Mouse (Mus musculus) intestine, embryonic 14.5 days (tissue): ENCODE results near the gene Xbp1. TPM values are rescaled to one million over a fixed set of nuclear protein-coding genes. Genes with fewer than 3 reads are reported as not detected.
"Not testable (repeated sequence)": the region's sequence is repeated elsewhere in the genome, so short reads cannot be mapped to it uniquely, and the experiment has no call there.

Source experiments
- ATAC-seq: fragments of 200-750 bp; cut with Nextera tagmentation; replicated peaks from 2 replicates; pipeline ENCODE4 v1.8.0; 2017; ENCODE audit warnings: low read depth, moderate number of reproducible peaks, moderate TSS enrichment, moderate library complexity; ENCODE audit not compliant: low FRiP score, low TSS enrichment
- DNase-seq: peaks from one replicate; pipeline ENCODE4 v3.0.0-alpha.2; 2018; ENCODE audit warnings: low spot score
- H3K27ac ChIP-seq: fragments of 300-500 bp; sonication (generic); 2 replicates; pipeline ENCODE4 v1.5.1; 2014; ENCODE audit warnings: low read depth, mild to moderate bottlenecking, control low read depth
- H3K27me3 ChIP-seq: fragments of 300-500 bp; sonication (generic); replicated peaks from 2 replicates; pipeline ENCODE4 v1.6.1; 2014; ENCODE audit warnings: low read length, control low read depth; ENCODE audit not compliant: control insufficient read depth, insufficient read depth
- H3K36me3 ChIP-seq: fragments of 300-500 bp; sonication (generic); 2 replicates; pipeline ENCODE4 v1.6.1; 2014; ENCODE audit warnings: low read length, control low read depth; ENCODE audit not compliant: control insufficient read depth, insufficient read depth
- H3K4me1 ChIP-seq: fragments of 300-500 bp; sonication (generic); replicated peaks from 2 replicates; pipeline ENCODE4 v1.6.1; 2014; ENCODE audit warnings: low read length, control low read depth, mixed read lengths; ENCODE audit not compliant: control insufficient read depth, insufficient read depth
- H3K4me2 ChIP-seq: fragments of 300-500 bp; sonication (generic); 2 replicates; pipeline ENCODE4 v1.6.1; 2014; ENCODE audit warnings: low read length
- H3K4me3 ChIP-seq: fragments of 300-500 bp; sonication (generic); 2 replicates; pipeline ENCODE4 v1.5.1; 2014; ENCODE audit warnings: low read depth, low read length, control low read depth, mixed read lengths
- H3K9ac ChIP-seq: fragments of 300-500 bp; sonication (generic); 2 replicates; pipeline ENCODE4 v1.6.1; 2014; ENCODE audit warnings: mild to moderate bottlenecking, low read length
- H3K9me3 ChIP-seq: fragments of 300-500 bp; sonication (generic); 2 replicates; pipeline ENCODE4 v1.6.1; 2016; ENCODE audit warnings: low read length, control low read depth; ENCODE audit not compliant: control insufficient read depth
- WGBS: fragments of 180-500 bp; shearing (Covaris S2); extraction: QIAGEN DNeasy Blood & Tissue Kit; methylation state at CpG from one replicate; pipeline ENCODE4 v1.1.7; 2014; 5-methylcytosine and 5-hydroxymethylcytosine counted together
- polyA plus RNA-seq: library from polyadenylated mRNA; unstranded; fragments of >200 nt; fragmentation: Nextera tagmentation; extraction: Ambion mirVana; gene quantifications from 2 replicates; pipeline ENCODE4 v1.2.1, GENCODE M21; 2014

The Xbp1 gene
- polyA plus RNA-seq, 1 experiment from 2014 or later, result 202 TPM

DNA sequence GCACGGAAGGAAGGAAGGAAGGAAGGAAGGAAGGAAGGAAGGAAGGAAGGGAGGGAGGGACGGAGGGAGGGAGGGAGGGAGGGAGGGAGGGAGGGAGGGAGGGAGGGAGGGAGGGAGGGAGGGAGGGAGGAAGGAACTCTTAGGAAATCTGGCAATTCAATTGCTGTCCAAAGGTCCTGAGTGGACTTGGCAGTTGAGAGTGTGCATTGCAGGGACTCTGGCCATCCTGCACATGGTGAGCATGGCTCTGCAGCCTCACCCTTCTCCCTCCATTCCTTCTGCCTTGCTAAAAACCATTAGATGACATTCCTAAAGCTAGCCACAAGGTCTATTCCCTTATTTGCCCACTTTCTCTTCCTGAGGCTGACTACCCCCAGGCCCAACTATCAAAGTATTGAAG is 9.8 kb upstream of the Xbp1 start:
- not testable (repeated sequence) for H3K9me3 ChIP-seq, ATAC-seq, H3K36me3 ChIP-seq, H3K27ac ChIP-seq, H3K27me3 ChIP-seq, H3K4me2 ChIP-seq, H3K9ac ChIP-seq, H3K4me3 ChIP-seq, H3K4me1 ChIP-seq, DNase-seq
- WGBS, result 80% methylated on average over 1 of the region's 2 CpGs

DNA sequence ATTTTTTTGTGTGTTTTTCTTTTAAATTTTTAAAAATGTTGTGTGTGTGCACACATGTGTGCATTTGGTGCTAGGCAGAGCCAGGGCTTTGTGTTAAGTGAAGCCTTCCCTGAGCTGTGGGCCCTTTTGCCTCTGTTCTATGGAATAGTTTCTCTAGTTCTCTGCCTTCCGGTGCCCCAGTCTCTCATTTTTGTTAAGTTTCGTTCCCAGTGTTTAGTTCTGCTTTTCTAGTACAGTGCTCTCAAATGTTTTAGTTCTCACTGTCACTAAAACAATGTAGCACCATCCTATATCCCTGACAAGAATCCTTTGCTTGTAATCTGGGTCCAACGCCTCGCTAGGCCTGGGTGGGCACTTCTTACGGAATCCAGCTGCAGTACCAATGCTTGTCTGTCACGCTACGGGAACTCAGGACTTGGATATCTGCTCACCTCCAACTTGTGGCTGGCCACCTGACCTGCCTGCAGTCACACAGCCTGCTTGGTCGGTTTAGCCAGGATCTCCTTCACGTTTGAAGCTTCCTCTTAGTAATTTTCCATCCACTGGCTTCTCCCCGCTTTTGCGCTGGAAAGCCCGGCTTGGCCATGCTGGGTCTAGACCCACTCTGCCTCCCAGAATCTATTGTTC is 8.2 kb upstream of the Xbp1 start:
- no peak overlapping the region for H3K27ac ChIP-seq
- no peaks in the 10 kb centered on the region for H3K4me1 ChIP-seq
- no peaks in the 10 kb centered on the region for H3K9me3 ChIP-seq
- no peaks in the 10 kb centered on the region for H3K27me3 ChIP-seq
- no peak overlapping the region for H3K4me2 ChIP-seq
- DNase-seq (no peak), ATAC-seq (no peak)
- H3K36me3 ChIP-seq, result no peaks in the 10 kb centered on the region
- H3K4me3 ChIP-seq, result no peak overlapping the region
- WGBS, result 81% methylated on average over 12 of the region's 12 CpGs
- H3K9ac ChIP-seq, result no peak overlapping the region

- no peak for ATAC-seq
- H3K27me3 ChIP-seq, result no peaks in the 10 kb centered on the region
- no peak for DNase-seq
- no peak overlapping the region for H3K4me3 ChIP-seq
- H3K27ac ChIP-seq, result no peak overlapping the region
- no peaks in the 10 kb centered on the region for H3K36me3 ChIP-seq
- no peaks in the 10 kb centered on the region for H3K9me3 ChIP-seq
- no peak overlapping the region for H3K9ac ChIP-seq
- WGBS, result 82% methylated on average over 8 of the region's 8 CpGs
- H3K4me2 ChIP-seq, result no peak overlapping the region
- H3K4me1 ChIP-seq, result no peaks in the 10 kb centered on the region
Observed at GRCm38 (mm10) chr11:5512961-5513360, 7.5 kb upstream of the Xbp1 start.

- H3K9ac ChIP-seq, result no peak overlapping the region
- H3K27me3 ChIP-seq, result no peaks in the 10 kb centered on the region
- no peaks in the 10 kb centered on the region for H3K4me1 ChIP-seq
- H3K9me3 ChIP-seq, result no peaks in the 10 kb centered on the region
- H3K27ac ChIP-seq, result no peak overlapping the region
- ATAC-seq, result no peak
- H3K36me3 ChIP-seq, result no peaks in the 10 kb centered on the region
- no peak overlapping the region for H3K4me2 ChIP-seq
- H3K4me3 ChIP-seq, result no peak overlapping the region
- 88% methylated on average over 4 of the region's 4 CpGs for whole genome bisulfite sequencing
- no peak for DNase-seq
Observed at GRCm38 (mm10) chr11:5514091-5514490, 6.4 kb upstream of the Xbp1 start.

DNA sequence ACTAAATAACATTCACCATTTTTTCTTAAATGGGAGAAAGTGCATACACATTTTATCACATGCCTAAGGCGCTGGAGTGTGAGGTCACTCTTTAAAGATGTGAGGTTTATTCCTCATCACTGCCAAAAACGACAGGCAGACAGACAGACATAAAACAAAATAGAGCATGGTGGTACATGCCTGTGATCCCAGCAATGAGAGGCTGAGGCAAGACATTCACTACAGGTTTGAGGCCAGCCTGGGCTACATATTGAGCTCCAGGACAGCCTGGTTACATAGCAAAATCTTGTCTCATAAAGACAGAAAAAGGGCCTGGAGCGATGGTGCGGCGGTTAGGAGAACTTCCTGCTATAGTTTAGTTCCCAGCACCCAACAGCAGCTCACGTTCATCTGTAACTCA is 5.3 kb upstream of the Xbp1 start:
- 78% methylated on average over 6 of the region's 6 CpGs for WGBS
- no peak for DNase-seq
- Histone ChIP-seq H3K4me3 (no peak overlapping the region), H3K9me3 (no peaks in the 10 kb centered on the region), H3K4me2 (no peak overlapping the region), H3K4me1 (no peaks in the 10 kb centered on the region), H3K9ac (no peak overlapping the region), H3K27ac (no peak overlapping the region), H3K36me3 (no peaks in the 10 kb centered on the region), H3K27me3 (no peaks in the 10 kb centered on the region)
- ATAC-seq, result no peak

DNA sequence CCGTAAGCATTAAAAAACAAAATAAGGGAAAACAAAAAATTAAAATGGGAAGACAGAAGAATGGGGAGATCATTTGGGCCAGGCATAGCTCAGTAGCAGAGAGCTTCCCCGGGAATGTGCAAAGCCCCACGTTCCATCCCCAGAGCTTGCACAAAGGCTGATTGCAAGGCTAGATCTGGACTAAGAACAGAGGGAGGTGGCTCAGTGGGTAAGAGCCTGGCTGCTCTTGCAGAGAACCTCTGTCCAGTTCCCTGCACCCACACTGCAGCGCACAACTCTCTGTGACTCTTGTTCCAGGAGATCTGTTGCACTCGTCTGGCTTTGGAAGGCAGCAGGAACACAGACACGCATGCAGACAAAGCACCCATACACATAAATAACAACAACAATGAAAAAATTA is 4.8 kb upstream of the Xbp1 start:
- Histone ChIP-seq H3K9ac (no peak overlapping the region), H3K9me3 (no peaks in the 10 kb centered on the region), H3K4me1 (no peaks in the 10 kb centered on the region), H3K27ac (no peak overlapping the region), H3K4me2 (no peak overlapping the region), H3K36me3 (no peaks in the 10 kb centered on the region), H3K27me3 (no peaks in the 10 kb centered on the region), H3K4me3 (no peak overlapping the region)
- ATAC-seq, result no peak
- DNase-seq, result no peak
- WGBS, result 80% methylated on average over 6 of the region's 6 CpGs

- no peaks in the 10 kb centered on the region for H3K36me3 ChIP-seq
- no peak for DNase-seq
- H3K9me3 ChIP-seq, result no peaks in the 10 kb centered on the region
- no peaks in the 10 kb centered on the region for H3K4me1 ChIP-seq
- no peak overlapping the region for H3K9ac ChIP-seq
- no peak overlapping the region for H3K4me3 ChIP-seq
- H3K27ac ChIP-seq, result no peak overlapping the region
- ATAC-seq, result no peak
- no peaks in the 10 kb centered on the region for H3K27me3 ChIP-seq
- WGBS, result 74% methylated on average over 7 of the region's 7 CpGs
- H3K4me2 ChIP-seq, result no peak overlapping the region
Observed at GRCm38 (mm10) chr11:5516151-5516550, 4.3 kb upstream of the Xbp1 start.

DNA sequence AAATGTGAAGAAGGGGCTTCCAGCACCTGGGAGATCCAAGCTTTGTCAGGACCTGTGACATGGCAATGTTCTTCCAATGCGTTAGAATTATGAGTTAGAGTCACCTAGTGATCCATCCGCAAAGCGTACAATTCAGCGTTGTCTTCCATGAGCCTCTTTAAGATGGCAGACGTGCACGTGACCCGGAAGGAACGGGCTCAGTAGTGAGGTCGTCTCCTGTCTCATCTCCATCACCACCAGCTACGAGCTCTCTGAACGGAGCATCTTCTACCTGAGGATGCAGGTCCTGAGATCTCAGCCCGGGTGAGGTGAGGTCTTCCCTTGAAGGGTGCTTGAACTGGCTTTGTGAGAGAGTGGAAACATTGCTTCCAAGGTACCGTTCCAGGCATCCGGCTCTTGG is 3.8 kb upstream of the Xbp1 start:
- Histone ChIP-seq H3K27ac (no peak overlapping the region), H3K4me3 (no peak overlapping the region), H3K27me3 (no peaks in the 10 kb centered on the region), H3K36me3 (no peaks in the 10 kb centered on the region), H3K4me2 (no peak overlapping the region), H3K9me3 (no peaks in the 10 kb centered on the region), H3K4me1 (no peaks in the 10 kb centered on the region), H3K9ac (no peak overlapping the region)
- DNase-seq (no peak), ATAC-seq (no peak)
- WGBS, result 94% methylated on average over 14 of the region's 14 CpGs

- H3K27me3 ChIP-seq, result no peaks in the 10 kb centered on the region
- ATAC-seq, result no peak
Observed at GRCm38 (mm10) chr11:5517346-5517745, 3.1 kb upstream of the Xbp1 start.

More at GRCm38 (mm10) chr11:5517346-5517745, 3.1 kb upstream of the Xbp1 start:
- Histone ChIP-seq H3K9me3 (no peaks in the 10 kb centered on the region), H3K4me2 (no peak overlapping the region), H3K27ac (no peak overlapping the region), H3K9ac (no peak overlapping the region), H3K4me3 (no peak overlapping the region), H3K4me1 (peaks cover 3% of the 10 kb centered on the region; the same call in 1 of the 2 replicates), H3K36me3 (peaks cover 2% of the 10 kb centered on the region)
- WGBS, result 74% methylated on average over 6 of the region's 6 CpGs
- DNase-seq, result no peak
